Mouse (Mus musculus): ENCODE data around the gene Mgrn1. TPM values are rescaled to one million over a fixed set of nuclear protein-coding genes. Genes with fewer than 3 reads are reported as not detected.

Gene Mgrn1
- polyA plus RNA-seq, 1 experiment from 2014 or later = 36.7 TPM

DNA sequence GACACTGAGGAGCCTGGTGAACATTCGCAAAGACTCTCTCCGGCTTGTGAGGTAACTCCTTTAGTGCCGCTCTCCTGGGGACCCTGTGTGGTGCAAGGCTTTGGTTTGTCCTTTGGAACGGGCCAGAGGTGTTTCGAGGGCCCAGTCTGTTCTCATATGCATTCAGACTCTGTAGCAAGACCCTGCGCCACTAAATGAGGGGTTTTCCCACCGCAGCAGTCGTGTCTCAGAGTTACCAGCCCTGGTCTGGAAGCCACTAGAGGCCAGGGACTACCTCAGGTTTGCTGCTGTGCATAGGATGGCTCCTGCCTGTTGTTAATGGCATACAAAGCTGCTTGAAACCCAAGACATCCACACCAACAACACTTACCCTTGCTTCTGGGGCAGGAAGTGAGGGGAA, 24.7 kb downstream of the Mgrn1 start:
- no peak for DNase-seq
- 82% methylated on average over 8 of the region's 8 CpGs for WGBS (ENCODE audit: insufficient replicate concordance)
- H3K4me1 ChIP-seq (ENCODE audit: insufficient read depth) = peaks cover 31% of the 10 kb centered on the region
- H3K27me3 ChIP-seq (ENCODE audit: insufficient read depth, low read length) = no peaks in the 10 kb centered on the region
- no peak for TF ChIP-seq CTCF (IDR thresholded peaks at IDR 0.05; ENCODE audit: low read depth)
- no peak for TF ChIP-seq EP300 (IDR thresholded peaks at IDR 0.05; ENCODE audit: low read depth)
- H3K9me3 ChIP-seq (ENCODE audit: low read length) = no peaks in the 10 kb centered on the region
- no peak for ATAC-seq
- H3K4me3 ChIP-seq (ENCODE audit: low read depth, low read length) = no peak overlapping the region
- peaks cover 35% of the 10 kb centered on the region for H3K36me3 ChIP-seq (replicated peaks; ENCODE audit: insufficient read depth, low read length)
- no peak overlapping the region for H3K9ac ChIP-seq (replicated peaks)
- no peak overlapping the region for H3K4me2 ChIP-seq (ENCODE audit: low read depth, low read length)
- H3K27ac ChIP-seq (ENCODE audit: low read depth) = no peak overlapping the region

DNA sequence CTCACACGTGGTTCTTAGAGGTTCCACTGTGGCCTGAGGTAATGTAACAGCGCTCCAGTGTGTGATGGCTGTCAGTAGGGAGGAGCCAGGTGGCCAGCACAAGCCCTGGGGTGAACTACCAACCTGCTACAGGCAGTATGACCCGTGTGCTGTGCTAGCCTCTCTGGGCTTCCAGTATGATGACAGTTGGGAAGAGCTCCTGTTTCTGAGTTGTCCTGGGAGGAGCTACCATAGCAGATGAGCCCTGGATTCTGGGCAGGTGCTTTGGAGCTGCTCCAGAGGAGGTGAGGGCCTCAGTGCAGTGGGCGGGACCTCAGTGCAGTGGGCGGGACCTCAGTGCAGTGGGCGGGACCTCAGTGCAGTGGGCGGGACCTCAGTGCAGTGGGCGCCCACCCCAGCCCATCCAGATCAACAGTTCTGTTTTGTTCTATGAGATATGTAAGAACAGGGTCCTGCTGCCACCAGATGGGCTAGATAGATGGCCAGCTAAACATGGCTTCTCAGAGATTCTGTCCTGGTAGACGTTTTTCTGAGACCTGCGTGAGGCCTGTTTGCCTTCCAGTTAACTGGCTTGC, 26.1 kb downstream of the Mgrn1 start:
- H3K4me1 ChIP-seq (ENCODE audit: insufficient read depth) = peaks cover 31% of the 10 kb centered on the region
- no peaks in the 10 kb centered on the region for H3K9me3 ChIP-seq (ENCODE audit: low read length)
- peak overlapping the region; percentile 83 for H3K27ac ChIP-seq (ENCODE audit: low read depth)
- H3K36me3 ChIP-seq (replicated peaks; ENCODE audit: insufficient read depth, low read length) = peaks cover 49% of the 10 kb centered on the region
- TF ChIP-seq EP300 (IDR thresholded peaks at IDR 0.05; ENCODE audit: low read depth) (no peak), CTCF (IDR thresholded peaks at IDR 0.05; ENCODE audit: low read depth) (no peak)
- no peak overlapping the region for H3K4me3 ChIP-seq (ENCODE audit: low read depth, low read length)
- H3K4me2 ChIP-seq (ENCODE audit: low read depth, low read length) = no peak overlapping the region
- H3K9ac ChIP-seq (replicated peaks) = no peak overlapping the region
- WGBS (ENCODE audit: insufficient replicate concordance) = 65% methylated on average over 10 of the region's 10 CpGs
- no peak for DNase-seq
- no peak for ATAC-seq
- no peaks in the 10 kb centered on the region for H3K27me3 ChIP-seq (ENCODE audit: insufficient read depth, low read length)

DNA sequence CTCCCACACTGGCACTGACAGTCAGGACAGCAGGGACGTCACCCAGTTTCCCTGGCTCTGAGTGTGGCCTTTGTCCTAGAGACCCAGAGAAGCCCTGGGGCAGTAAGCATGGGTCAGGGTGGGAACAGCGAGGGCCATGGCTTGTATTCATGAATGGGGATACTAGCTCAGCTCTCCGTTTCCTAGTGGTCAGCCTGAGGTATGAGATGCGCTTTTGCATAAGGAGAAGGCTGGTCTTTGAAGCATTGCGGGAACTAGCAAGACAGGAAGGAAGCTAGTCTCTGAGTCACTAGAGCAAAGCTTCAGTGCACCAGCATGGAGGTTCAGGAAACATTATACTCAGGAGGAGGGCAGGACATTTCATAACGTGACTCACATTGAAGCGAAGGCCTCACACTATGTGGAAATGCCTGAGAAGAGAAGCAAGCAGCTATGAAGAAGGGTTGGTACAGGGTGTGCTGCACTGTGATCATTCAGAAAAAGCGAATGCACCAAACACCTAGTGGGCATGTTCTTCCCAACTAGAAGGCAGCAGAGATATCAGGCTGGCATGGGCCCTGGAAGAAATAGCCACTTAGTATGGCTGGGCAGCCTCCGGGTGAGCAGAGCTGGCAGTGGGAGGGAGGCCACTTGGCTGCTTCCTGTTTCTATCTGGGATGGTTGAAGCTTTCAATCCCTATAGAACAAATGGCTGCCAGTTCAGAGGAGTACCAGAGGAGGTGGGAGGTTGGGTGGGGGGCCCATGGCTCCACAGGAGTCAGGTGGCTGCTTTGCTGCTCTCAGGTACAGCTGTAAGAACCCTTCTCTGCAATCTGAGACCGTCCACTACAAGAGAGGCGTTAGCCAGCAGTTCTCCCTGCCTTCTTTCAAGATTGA, 27.1 kb downstream of the Mgrn1 start:
- TF ChIP-seq EP300 (IDR thresholded peaks at IDR 0.05; ENCODE audit: low read depth) (no peak), CTCF (IDR thresholded peaks at IDR 0.05; ENCODE audit: low read depth) (peak; percentile 38; the same call in 1 of the 2 replicates)
- H3K4me3 ChIP-seq (ENCODE audit: low read depth, low read length) = no peak overlapping the region
- peak overlapping the region; percentile 5; the same call in 1 of the 2 replicates for H3K9ac ChIP-seq (replicated peaks)
- H3K4me1 ChIP-seq (ENCODE audit: insufficient read depth) = peaks cover 25% of the 10 kb centered on the region
- no peaks in the 10 kb centered on the region for H3K27me3 ChIP-seq (ENCODE audit: insufficient read depth, low read length)
- WGBS (ENCODE audit: insufficient replicate concordance) = 46% methylated on average over 11 of the region's 11 CpGs
- peak; percentile 36 for DNase-seq
- peak overlapping the region; percentile 29; the same call in 1 of the 2 replicates for H3K4me2 ChIP-seq (ENCODE audit: low read depth, low read length)
- peaks cover 50% of the 10 kb centered on the region for H3K36me3 ChIP-seq (replicated peaks; ENCODE audit: insufficient read depth, low read length)
- H3K27ac ChIP-seq (ENCODE audit: low read depth) = peak overlapping the region; percentile 83
- peak; percentile 66 for ATAC-seq
- H3K9me3 ChIP-seq (ENCODE audit: low read length) = no peaks in the 10 kb centered on the region

DNA sequence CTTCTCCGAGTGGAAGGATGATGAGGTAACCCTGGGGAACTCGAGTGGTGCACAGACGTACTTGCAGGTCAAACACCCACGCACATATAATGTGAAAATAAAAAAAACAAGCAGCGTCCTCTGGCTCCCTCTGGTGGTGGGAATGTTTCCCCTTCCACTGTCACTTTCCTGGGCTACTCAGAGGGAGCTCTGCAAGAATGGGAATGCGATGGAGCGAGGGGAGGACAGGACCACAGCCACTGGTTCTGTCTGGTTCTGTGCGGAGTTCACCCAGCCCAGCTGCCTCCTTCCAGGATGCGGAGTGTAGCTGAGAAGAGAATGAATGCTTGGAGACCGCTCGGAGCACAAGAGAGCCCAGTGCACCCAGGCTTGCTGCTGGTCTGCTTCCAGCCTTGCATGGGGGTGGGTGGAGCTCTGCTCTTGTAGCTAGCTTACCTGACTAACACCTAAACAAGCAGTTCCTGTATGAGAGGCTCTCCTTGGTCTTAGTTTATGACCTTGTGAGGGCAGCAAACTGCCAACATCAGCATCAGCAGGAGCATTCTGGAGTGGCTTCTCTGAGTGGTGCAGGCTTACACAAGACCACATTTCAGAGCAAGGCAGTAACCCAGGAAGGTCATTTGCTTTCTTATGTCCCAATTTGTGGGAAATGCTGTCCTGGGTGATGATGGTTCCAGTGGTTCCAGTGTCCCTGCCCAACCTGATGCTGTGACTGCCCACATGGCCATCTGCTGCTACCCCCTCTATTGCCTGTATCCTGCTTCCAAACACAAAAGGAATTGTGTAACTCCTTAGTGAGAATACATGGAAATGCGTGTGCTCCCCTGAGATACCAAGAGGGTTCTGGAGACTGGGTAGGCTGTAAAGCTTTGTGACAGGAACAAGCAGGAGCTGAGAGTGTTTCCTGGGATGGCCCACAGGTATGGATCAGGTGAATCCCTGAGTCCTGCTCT, 28.0 kb downstream of the Mgrn1 start:
- Histone ChIP-seq H3K4me1 (ENCODE audit: insufficient read depth) (peaks cover 16% of the 10 kb centered on the region), H3K27me3 (ENCODE audit: insufficient read depth, low read length) (no peaks in the 10 kb centered on the region), H3K36me3 (replicated peaks; ENCODE audit: insufficient read depth, low read length) (peaks cover 53% of the 10 kb centered on the region), H3K27ac (ENCODE audit: low read depth) (peak overlapping the region; percentile 83), H3K4me2 (ENCODE audit: low read depth, low read length) (peak overlapping the region; percentile 29; the same call in 1 of the 2 replicates), H3K9me3 (ENCODE audit: low read length) (no peaks in the 10 kb centered on the region), H3K9ac (replicated peaks) (peak overlapping the region; percentile 5; the same call in 1 of the 2 replicates), H3K4me3 (ENCODE audit: low read depth, low read length) (no peak overlapping the region)
- TF ChIP-seq EP300 (IDR thresholded peaks at IDR 0.05; ENCODE audit: low read depth) (no peak), CTCF (IDR thresholded peaks at IDR 0.05; ENCODE audit: low read depth) (peak; percentile 97)
- ATAC-seq (peak; percentile 60), DNase-seq (peak; percentile 84)
- WGBS (ENCODE audit: insufficient replicate concordance) = 31% methylated on average over 12 of the region's 12 CpGs

DNA sequence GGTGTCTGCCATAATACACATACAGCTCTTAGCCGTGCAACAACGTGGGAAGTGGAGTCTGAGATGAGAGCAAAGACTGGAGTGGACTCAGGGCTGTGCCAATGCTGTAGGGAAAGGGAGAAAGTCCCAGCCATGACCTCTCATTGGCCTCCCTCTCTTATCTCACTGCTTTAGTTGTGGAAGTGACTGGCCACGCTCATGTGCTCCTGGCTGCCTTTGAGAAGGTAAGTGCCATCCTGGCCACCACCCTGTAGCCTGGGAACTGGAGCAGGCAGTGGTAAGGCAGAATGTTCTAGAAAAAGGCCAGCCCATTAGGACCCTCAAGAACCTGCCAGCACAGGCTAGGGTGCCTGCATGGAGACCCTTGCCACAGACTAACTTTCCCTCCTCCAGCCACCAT, 29.9 kb downstream of the Mgrn1 start:
- no peak for ATAC-seq
- H3K4me1 ChIP-seq (ENCODE audit: insufficient read depth) = peaks cover 15% of the 10 kb centered on the region
- no peak for TF ChIP-seq CTCF (IDR thresholded peaks at IDR 0.05; ENCODE audit: low read depth)
- TF ChIP-seq EP300 (IDR thresholded peaks at IDR 0.05; ENCODE audit: low read depth) = no peak
- H3K4me2 ChIP-seq (ENCODE audit: low read depth, low read length) = no peak overlapping the region
- no peak overlapping the region for H3K4me3 ChIP-seq (ENCODE audit: low read depth, low read length)
- H3K27me3 ChIP-seq (ENCODE audit: insufficient read depth, low read length) = no peaks in the 10 kb centered on the region
- peaks cover 42% of the 10 kb centered on the region for H3K36me3 ChIP-seq (replicated peaks; ENCODE audit: insufficient read depth, low read length)
- no peaks in the 10 kb centered on the region for H3K9me3 ChIP-seq (ENCODE audit: low read length)
- no peak for DNase-seq
- 69% methylated on average over 3 of the region's 3 CpGs for WGBS (ENCODE audit: insufficient replicate concordance)
- no peak overlapping the region for H3K27ac ChIP-seq (ENCODE audit: low read depth)
- no peak overlapping the region for H3K9ac ChIP-seq (replicated peaks)

Data from liver, postnatal 0 days (tissue).